Mouse (Mus musculus) adrenal gland, postnatal 4 days (tissue): ENCODE results near the gene Olfr12. TPM values are rescaled to one million over a fixed set of nuclear protein-coding genes. Genes with fewer than 3 reads are reported as not detected.

Experiments
- DNase-seq, 2 experiments: peaks; one replicate each; pipeline ENCODE4 v3.0.0; 2021 to 2022; ENCODE audit warnings: low spot score in 2 of 2, mixed read lengths in 2 of 2
- total RNA-seq, 2 experiments: library from RNA; stranded (reverse); gene quantifications; 2 replicates each; pipeline ENCODE4 v1.2.3; 2021

Olfr12 gene
- total RNA-seq, 2 experiments from 2014 or later = not detected

DNA sequence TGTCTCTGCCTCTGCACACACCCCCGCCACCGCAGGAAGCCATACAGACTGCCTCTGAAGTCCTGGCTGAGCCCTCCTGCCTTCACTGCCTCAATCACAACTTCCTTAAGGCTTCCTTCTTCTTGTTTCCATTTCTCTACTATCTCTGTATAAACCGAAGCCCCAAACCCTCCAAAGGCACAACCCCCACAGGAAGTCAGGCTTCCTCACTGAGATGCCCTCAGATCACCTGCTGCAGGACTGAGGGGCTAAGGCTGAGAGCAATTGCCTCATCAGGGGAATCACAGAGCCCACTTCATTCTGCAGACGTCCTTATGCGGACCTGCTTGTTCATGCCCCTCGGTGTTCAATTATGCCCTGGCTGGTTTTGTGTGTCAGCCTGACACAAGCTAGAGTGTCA is 22.8 kb downstream of the Olfr12 start:
- no peak for DNase-seq

DNA sequence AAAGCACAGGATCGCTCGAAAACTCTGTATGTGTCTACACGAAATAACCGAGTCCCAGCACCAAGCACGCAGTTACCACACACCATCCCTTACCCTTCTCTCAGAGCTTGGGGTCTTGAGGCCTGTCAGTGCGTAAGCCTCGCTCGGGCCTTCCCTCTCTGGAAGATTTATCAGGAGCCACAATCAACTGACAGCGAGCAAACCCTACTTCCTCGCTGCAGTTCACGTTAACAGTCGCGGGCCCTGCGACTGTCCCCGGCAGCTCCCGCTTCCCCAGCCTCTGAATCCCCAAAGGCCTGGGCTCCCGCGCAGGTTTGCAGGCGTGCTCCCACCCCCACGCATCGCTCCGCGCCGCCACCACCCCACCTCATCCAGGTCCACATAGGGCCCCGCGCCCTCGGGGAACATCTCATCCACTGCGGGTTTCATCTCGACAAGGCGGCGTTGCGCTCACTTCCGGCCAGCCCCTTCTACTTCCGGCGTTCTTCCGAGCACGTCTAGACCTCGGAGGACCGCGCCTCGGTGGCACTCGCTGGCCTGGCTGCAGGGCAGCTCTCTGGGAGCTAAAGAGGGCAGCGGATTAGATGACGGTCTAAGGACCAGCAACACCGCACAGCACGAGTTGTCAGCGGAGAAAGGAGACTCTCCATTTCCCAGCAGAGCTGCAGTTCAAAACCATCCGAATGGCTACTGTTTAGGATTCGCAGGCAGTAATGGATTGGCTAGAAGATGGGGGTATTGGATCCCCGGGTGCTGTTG is 24.1 kb downstream of the Olfr12 start, which contains the start of gene Cops9:
Gene Cops9 (minus strand): TSS at position 472 of the 759 bp plus-strand sequence.
- DNase-seq = peak; percentile 75 to 77

DNA sequence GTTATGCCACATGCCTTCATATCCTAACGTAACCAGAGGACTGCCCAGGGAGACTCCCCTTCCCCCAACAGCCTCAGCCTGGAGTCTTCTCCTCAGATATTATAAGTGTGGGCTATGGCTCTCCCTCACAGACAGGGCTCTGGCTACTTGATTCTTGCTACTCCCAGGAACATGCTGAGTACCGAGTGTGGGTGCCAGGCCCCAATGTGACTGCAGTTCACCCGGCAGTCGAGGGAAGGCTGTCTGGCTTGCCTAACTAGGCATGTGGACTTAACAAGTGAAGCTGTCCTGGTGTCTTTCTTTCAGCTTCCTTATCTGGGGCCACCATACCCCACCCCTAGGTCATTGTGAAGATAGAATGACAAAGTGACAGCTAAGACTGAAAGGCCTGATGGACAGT is 26.1 kb downstream of the Olfr12 start:
- DNase-seq = no peak

DNA sequence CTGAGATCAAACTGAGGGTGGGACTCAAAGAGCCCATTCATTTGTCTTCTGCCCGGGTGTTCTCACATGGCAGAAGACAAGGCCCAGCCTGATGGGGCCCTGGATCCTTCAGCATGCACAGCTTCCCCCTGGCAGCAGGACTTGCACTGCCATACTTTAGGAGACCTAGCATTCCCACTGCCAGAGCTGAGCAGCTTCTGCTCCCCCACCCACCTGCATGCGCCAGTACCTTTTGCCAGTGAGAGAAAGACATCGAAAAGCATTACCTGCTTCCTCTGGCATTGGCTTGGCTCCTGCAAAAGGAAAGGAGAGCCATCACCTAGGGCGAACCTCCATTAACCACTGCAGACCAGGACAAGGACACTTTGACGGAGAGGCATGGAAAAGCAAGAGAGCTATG is 27.3 kb downstream of the Olfr12 start:
- DNase-seq = no peak

DNA sequence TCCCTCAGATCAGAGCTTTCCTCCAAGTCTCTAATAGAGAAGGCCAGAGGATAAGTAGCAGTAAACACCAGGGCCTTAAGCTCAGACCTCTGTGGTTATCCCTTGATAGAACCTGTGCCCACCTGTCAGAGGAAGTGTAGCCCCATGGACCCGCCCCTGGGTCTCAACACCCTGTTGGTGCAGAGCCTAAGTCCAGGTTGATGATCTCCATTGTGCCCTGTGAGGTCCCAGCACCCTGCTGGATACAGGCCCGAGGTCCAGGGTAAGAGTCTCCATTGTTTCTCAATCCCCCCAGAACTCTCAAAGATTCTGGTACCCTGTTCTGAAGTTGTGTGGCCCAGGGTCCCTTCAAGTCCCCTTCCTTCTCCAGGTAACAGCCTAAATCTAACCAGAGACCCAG is 28.5 kb downstream of the Olfr12 start:
- DNase-seq = no peak

DNA sequence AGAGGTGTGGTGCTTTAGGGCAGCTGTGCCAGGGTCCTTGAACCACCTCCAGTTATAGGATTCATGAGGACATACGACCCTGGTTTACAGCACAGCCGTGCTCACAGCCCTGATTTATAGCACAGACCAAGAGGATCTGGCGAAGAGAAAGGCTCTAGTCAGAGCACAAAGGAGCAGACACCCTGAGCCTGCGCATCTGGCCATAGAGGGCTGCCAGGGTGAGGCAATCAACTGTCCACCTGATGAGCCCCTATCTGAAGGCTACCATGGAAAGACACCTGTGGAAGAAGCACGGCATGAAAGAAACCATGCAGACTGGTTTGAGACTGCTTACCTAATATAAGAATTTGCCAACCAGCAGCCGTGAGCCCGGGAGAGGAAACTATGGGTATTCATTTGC is 29.0 kb downstream of the Olfr12 start:
- DNase-seq = no peak

DNA sequence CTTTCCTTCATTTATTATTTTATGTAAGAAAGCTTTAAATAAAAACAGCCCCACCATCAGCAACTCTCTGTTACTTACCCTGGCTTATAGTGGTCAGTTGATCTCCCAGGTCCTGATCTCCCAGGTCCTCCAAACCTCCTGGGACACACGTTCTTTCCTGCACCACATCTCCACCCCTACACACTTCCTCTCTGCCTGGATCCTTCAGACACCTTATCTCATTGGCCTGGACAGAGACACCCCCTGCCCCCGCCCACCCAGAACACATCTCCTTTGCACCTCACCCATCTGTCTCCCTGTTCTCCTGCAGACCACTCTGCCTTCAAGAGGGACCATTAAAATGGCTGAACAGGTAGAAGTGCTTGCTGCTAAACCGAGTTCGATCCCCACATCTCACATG is 29.4 kb downstream of the Olfr12 start:
- no peak for DNase-seq

DNA sequence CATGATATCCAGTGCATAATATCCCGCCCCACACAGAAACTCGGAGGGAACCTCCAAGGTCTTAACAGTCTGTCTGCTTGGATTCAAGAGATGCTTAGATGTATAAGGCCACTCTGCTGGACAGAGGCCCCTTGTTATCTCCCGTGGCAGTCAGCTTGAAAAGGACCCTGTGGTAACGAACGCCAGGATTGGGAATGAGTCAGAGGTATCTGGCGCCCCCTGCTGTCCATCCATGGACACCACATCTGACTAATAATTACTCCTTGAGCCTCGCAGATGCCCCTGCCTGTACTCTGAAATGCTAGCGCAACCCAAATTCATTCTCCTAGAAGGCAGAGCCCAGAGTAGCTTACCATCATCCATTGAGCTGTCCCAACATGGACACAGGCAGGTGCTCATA is 30.2 kb downstream of the Olfr12 start:
- peak; percentile 49 to 70 for DNase-seq

DNA sequence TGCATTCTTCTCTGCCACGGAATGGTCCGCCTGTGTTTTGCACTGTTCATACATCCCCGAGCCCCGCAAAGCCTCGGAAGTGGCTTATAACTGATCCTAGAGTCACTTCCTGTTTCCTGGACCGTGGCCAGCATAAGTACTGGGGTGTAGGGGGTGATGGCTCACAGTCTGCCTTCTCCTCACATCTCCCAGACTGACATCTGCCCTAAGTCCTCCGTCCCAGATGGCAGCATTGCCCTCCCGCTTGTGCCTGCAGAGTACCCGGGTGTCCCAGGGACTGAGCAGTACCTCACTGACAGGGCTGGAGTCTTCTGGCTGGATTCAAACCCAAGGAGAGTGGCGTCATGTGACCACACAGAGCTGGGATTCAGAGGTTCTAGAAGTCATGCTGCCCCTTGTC is 30.6 kb downstream of the Olfr12 start:
- no peak for DNase-seq

DNA sequence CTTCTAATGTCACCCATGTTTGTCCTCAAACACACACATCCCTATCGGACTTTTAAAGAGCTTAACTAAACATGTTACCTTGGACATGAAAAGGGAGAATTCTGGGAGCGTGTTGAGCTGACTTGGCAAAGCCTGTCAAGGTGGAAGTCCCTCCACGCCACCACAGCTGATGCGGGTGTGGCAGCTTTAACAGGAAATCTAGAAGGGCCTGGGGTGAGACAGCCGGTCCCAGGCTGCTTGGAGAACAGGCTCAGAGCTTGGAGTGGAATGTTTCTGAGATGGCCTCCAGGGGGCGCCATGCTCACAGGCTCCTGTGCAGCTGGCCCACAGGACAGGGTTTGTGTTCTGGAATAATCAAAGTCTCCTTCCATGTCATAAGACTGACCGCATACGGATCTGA is 31.1 kb downstream of the Olfr12 start, which contains the start of gene Otos:
Gene Otos (minus strand): TSS at position 169 of the 400 bp plus-strand sequence.
- DNase-seq = peak; percentile 51 to 52

DNA sequence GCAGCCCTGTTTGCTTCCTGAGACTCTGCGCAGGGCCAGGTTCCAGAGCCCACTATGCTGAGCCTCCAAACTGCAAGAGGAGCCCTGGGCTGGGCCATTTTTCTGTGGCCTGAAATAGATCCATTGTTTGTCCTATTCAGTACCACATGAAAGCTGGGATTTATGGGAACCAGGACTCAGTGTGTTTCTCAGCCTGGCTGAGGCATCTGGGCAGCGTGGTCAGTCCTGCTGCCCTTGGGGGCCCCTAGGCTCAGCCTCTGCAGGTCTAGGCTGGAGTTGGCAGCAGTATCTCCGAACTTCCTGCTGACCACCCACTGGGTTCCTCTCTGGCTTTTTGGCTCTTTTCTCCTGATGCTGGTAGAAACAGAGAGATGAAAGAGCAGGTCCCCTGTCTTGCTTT is 33.9 kb downstream of the Olfr12 start:
- no peak for DNase-seq

DNA sequence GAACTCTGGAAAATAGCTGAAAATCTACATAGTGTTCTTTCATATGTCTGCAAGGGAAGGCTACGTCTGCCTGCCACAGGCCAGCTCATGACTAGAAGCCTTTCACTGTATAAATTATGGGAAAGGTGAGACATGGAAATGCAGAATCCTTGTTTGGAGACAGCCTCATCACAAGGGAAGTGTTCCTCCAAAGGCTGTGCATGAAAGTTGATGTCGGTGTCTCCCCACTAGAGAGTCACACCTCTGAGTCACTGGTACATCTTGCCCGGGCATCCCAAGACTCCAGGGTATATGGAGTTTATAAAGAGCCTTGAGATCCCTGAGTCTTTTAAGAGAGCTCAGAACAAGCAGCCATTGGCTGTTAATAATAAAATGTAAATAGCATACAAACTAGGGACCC is 35.6 kb downstream of the Olfr12 start:
- DNase-seq = no peak

DNA sequence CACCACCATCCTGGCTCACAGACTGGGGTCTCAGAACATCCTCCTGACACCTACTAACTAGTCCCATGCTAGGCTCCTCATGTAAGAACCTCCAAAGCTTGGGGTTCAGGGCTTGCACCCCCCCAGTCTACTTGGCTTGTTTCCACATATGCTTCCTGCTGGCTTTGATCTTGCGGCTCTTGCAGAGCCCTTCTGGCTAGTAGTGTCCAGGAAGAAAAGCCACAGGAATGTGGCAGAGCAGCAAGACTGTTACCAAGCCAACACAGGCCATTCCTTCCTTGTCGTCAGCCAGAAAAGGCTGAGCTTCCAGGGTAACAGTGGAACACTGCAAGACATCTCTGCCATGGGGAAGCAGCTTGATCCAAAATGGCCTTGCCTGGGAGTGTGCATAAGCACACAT is 37.1 kb downstream of the Olfr12 start:
- DNase-seq = no peak

DNA sequence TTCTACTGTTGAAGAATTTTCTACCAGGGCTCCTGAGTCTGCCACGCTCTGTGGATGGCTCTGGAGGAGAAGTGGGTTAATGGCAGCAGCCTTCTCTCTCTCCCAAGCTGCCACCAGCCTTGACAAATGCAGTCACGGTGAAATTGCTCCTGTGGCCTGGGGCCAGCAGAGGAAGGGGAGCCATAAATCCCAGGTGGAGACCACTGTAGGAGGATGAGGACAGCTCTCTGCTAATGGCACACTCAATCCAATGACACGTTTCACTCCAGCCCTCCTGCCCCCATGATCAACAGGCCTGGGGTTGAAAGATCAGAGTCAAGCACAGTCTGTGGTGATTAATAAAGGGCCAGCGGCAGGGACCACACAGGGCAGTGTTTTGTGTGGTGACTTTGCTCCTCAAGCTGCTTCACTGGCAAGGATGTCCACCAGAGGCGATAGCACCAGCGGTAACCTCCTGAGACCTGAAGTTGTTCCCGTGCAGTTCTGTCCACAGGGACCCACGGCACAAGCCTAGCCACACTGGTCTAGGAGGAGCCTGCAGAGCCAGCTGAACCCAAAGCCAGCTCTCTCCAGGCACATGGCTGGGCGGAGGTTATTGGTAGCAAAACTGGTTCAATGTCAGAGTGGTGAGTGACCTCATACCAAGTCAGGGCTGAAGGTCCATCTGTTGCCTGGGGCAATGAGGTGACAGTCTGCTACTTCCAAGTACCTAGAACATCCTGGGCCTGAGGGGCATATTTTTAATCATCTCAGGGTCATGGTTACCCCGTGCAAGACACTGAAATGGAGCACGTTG is 39.6 kb downstream of the Olfr12 start:
- no peak for DNase-seq

DNA sequence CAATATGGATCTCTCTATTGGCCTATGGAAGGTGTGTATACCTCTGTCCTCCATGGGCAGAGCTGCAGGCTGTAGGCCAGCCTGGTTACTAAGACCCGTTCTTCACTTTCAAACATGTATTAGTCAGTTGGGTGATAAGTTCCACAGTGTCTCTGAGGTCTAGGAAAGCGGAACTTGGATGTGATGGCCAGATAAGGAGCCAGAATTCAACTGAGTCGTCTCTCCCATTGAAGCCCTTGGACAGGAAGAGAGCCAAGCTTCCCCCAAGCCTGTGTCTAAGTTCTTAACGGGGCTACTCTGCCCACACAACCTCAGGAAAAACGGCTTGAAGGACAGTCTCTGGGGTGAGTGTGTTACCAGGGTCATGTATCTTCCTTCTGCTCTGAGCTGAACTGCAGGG is 41.8 kb downstream of the Olfr12 start:
- DNase-seq = no peak

DNA sequence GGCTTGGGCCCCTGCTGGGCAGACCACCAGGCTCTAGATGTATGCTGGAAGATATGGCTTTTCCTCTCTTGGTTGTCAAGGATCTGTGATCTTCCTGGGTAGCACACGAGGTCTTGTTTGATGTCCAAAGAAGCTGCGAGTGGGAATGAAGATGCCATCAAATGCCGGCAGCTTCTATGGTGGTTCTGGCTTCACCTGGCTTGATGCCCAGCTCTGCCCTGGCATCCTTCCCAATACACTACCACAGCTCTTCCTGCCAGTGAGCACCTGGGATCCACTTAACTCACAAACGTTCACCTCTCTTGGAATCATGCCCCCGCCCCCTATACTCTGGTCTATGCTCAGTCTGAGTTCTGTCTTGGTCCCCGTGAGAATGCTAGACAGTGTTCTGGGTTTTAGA is 49.5 kb downstream of the Olfr12 start:
- DNase-seq = no peak

DNA sequence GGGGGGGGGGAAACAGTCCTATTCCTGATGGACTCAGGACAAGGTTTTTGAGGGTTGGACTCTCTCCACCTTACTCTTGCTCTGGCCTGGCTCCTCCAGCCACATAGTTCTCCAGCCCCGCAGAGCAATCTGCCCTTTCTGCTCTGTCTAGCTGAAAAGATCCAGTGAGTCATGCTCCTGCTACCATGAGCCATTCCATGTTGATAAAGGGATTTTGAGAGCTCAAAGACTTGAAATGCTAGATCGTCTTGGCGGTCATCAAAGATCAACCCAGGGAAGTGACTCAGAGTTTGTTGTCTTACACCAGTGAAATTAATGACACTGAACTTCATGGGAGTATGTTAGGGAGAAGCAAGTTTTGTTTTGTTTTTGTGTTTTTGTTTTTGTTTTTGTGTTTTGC is 51.8 kb downstream of the Olfr12 start:
- DNase-seq = no peak

DNA sequence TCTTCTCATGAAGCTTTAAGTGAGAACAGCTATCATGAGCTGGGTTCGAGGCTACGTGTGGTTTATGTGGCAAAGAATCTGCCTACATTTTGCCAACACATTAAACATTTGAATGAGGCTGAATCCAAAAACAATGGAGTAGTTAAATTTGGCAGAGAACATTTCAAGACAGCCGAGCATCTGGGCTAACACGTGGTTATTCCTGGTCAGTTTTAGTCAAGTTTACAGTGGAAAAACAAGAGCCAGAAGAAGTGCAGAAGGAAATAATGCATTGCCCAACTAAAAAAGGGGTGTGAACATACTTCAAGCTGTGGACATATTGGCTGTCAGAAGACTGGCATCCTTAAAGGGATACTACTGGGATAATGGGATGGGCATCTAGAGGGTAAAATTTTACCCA is 53.7 kb downstream of the Olfr12 start:
- no peak for DNase-seq
